Mouse (Mus musculus) megakaryocyte, embryonic 14.5 days (primary cell): ENCODE data around the gene Cdyl.

ENCODE experiments used
- FLI1 ChIP-seq: IDR thresholded peaks from 2 replicates; pipeline ENCODE4 v1.6.1; 2012; ENCODE audit warnings: low read length, inconsistent platforms, mixed read lengths
- GATA1 ChIP-seq: IDR thresholded peaks from 3 replicates; pipeline ENCODE4 v1.6.1; 2012; ENCODE audit warnings: mixed read lengths, low read length, inconsistent platforms, borderline replicate concordance

DNA sequence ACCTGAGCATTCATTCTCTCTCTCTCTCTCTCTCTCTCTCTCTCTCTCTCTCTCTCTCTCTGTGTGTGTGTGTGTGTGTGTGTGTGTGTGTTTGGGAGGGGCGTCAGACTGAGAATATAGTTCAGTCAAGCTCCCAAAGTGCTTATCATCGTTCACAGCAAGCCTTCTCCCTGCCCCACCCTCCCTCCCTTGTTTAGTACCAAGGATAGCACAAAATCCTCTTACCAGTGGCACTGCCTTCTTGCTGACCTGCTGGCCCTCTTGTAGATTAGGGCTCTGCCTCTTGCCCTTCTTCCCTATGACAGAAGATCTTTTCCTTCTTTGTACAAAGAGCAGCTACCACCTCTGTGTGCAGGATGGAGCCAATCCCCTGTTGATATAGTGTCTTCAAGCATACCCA lies 136.3 kb downstream of the Cdyl start:
- TF ChIP-seq GATA1 (no peak), FLI1 (no peak)
